Mouse (Mus musculus) heart, embryonic 12.5 days (tissue): ENCODE data around the gene Reps2. TPM values are rescaled to one million over a fixed set of nuclear protein-coding genes. Genes with fewer than 3 reads are reported as not detected.

Experiments used
- ATAC-seq: fragments of 200-750 bp; cut with Nextera tagmentation; 2 replicates; pipeline ENCODE4 v1.8.0; 2017; ENCODE audit warnings: moderate TSS enrichment, moderate library complexity; ENCODE audit not compliant: insufficient number of reproducible peaks, low FRiP score
- H3K27ac ChIP-seq: fragments of 300-500 bp; sonication (generic); 2 replicates; pipeline ENCODE4 v1.5.1; 2016; ENCODE audit warnings: mild to moderate bottlenecking, moderate library complexity; ENCODE audit not compliant: poor library complexity, severe bottlenecking
- H3K27me3 ChIP-seq: fragments of 300-500 bp; sonication (generic); replicated peaks from 2 replicates; pipeline ENCODE4 v1.6.1; 2016; ENCODE audit warnings: mild to moderate bottlenecking, moderate library complexity
- H3K36me3 ChIP-seq: fragments of 300-500 bp; sonication (generic); 2 replicates; pipeline ENCODE4 v1.6.1; 2016; ENCODE audit warnings: mild to moderate bottlenecking, moderate library complexity
- H3K4me1 ChIP-seq: fragments of 300-500 bp; sonication (generic); replicated peaks from 2 replicates; pipeline ENCODE4 v1.6.1; 2016; ENCODE audit warnings: mild to moderate bottlenecking
- H3K4me2 ChIP-seq: fragments of 300-500 bp; sonication (generic); 2 replicates; pipeline ENCODE4 v1.6.1; 2016; ENCODE audit warnings: mild to moderate bottlenecking, moderate library complexity
- H3K4me3 ChIP-seq: fragments of 300-500 bp; sonication (generic); 2 replicates; pipeline ENCODE4 v1.5.1; 2016; ENCODE audit warnings: mild to moderate bottlenecking
- H3K9ac ChIP-seq: fragments of 300-500 bp; sonication (generic); 2 replicates; pipeline ENCODE4 v1.6.1; 2016; ENCODE audit warnings: mild to moderate bottlenecking, moderate library complexity
- H3K9me3 ChIP-seq: fragments of 300-500 bp; sonication (generic); replicated peaks from 2 replicates; pipeline ENCODE4 v1.6.1; 2016; ENCODE audit warnings: mild to moderate bottlenecking, moderate library complexity
- WGBS: fragments of 180-500 bp; shearing (Covaris S2); methylation state at CpG from one replicate; pipeline ENCODE4 v1.1.7; 2016; 5-methylcytosine and 5-hydroxymethylcytosine counted together
- polyA plus RNA-seq: library from polyadenylated mRNA; unstranded; fragments of >200 nt; fragmentation: Nextera tagmentation; extraction: Ambion mirVana; gene quantifications from 2 replicates; pipeline ENCODE4 v1.2.1, GENCODE M21; 2016

Gene Reps2
- polyA plus RNA-seq, 1 experiment from 2014 or later: 0.52 TPM

- Histone ChIP-seq H3K9me3 (no peaks in the 10 kb centered on the region), H3K27ac (no peak overlapping the region), H3K4me3 (no peak overlapping the region), H3K4me1 (no peaks in the 10 kb centered on the region), H3K36me3 (no peaks in the 10 kb centered on the region), H3K4me2 (no peak overlapping the region), H3K27me3 (no peaks in the 10 kb centered on the region), H3K9ac (no peak overlapping the region)
- ATAC-seq: no peak
Observed at GRCm38 (mm10) chrX:162487734-162488133, 155.7 kb downstream of the Reps2 start.

- Histone ChIP-seq H3K4me3 (no peak overlapping the region), H3K9me3 (no peaks in the 10 kb centered on the region), H3K4me2 (no peak overlapping the region), H3K36me3 (no peaks in the 10 kb centered on the region), H3K27ac (no peak overlapping the region), H3K9ac (no peak overlapping the region), H3K4me1 (0 out of 2 replicates have a peak, but pooled peaks cover 2% of the 10 kb centered on the region), H3K27me3 (no peaks in the 10 kb centered on the region)
- WGBS: 53% methylated on average over 3 of the region's 3 CpGs
- 0 out of 2 replicates have a peak, but pooled peaks have one; percentile 55 for ATAC-seq
Observed at GRCm38 (mm10) chrX:162470213-162470612, 173.2 kb downstream of the Reps2 start.

DNA sequence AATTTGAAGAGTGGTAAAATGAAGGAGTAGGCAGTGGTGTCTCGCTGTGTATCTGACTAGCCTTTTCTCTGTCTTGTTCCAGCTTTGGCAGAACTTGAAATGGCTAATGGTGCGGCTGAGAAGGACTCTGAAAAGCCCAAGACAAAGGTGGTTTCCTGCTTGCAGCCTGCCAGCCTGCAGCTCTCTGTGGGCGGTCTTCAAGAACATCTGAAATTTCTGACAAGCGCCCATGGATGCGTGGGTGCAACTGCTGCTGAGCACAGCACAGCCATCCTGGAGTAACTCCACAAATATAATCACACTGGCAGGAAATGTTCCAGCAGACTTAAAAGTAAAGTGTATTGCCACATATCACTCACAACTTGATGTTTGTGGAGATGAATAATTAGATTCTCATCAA lies 181.3 kb downstream of the Reps2 start:
- H3K27ac ChIP-seq: no peak overlapping the region
- no peaks in the 10 kb centered on the region for H3K4me1 ChIP-seq
- H3K36me3 ChIP-seq: no peaks in the 10 kb centered on the region
- H3K27me3 ChIP-seq: no peaks in the 10 kb centered on the region
- H3K4me2 ChIP-seq: no peak overlapping the region
- no peaks in the 10 kb centered on the region for H3K9me3 ChIP-seq
- no peak overlapping the region for H3K9ac ChIP-seq
- 58% methylated on average over 5 of the region's 5 CpGs for WGBS
- no peak overlapping the region for H3K4me3 ChIP-seq
- ATAC-seq: no peak

DNA sequence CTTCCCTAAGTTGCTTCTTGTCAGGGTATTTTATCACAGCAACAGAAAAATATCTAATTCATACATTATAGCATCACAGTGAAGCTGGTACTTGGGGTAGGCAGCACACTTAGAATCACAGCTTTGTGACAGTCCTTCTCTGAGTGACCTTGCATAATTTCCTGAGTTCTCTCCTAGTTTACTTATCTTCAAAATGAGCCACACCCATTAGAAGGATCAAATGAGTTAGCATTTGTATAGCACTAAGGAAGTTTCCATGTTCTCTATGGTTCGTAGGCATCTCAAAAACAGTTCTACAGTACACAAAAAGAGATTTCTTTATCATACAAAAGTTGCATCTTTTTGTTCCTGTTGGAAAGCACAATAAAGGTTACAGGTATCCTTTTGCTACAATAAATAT lies 187.0 kb downstream of the Reps2 start:
- 70% methylated on average over 1 of the region's 1 CpGs for WGBS
- H3K36me3 ChIP-seq: no peaks in the 10 kb centered on the region
- H3K27ac ChIP-seq: no peak overlapping the region
- no peaks in the 10 kb centered on the region for H3K4me1 ChIP-seq
- no peaks in the 10 kb centered on the region for H3K9me3 ChIP-seq
- H3K4me3 ChIP-seq: no peak overlapping the region
- ATAC-seq: no peak
- H3K9ac ChIP-seq: no peak overlapping the region
- no peak overlapping the region for H3K4me2 ChIP-seq
- H3K27me3 ChIP-seq: no peaks in the 10 kb centered on the region

DNA sequence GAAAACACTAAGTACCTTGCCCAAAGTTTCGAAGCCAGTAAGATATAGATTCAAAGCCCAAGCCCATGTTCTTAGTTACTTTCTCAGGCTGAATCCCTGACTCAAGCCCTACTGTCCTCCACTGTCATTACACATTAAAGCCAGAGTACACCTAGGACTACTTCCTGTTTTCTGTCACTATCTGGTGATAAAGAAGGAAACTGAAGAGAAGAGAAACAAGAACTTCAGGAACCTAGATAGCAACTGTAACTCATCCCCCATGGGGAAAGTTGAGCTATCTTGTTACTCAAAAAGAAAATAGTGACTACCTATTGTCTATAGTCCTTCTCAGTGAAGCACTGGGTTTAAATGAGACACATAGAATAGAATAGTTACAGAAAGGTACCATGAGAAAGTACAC lies 188.1 kb downstream of the Reps2 start:
- H3K4me3 ChIP-seq: no peak overlapping the region
- H3K27ac ChIP-seq: no peak overlapping the region
- 78% methylated on average over 1 of the region's 1 CpGs for WGBS
- H3K36me3 ChIP-seq: no peaks in the 10 kb centered on the region
- ATAC-seq: no peak
- no peaks in the 10 kb centered on the region for H3K9me3 ChIP-seq
- H3K4me2 ChIP-seq: no peak overlapping the region
- no peak overlapping the region for H3K9ac ChIP-seq
- H3K4me1 ChIP-seq: no peaks in the 10 kb centered on the region
- no peaks in the 10 kb centered on the region for H3K27me3 ChIP-seq

DNA sequence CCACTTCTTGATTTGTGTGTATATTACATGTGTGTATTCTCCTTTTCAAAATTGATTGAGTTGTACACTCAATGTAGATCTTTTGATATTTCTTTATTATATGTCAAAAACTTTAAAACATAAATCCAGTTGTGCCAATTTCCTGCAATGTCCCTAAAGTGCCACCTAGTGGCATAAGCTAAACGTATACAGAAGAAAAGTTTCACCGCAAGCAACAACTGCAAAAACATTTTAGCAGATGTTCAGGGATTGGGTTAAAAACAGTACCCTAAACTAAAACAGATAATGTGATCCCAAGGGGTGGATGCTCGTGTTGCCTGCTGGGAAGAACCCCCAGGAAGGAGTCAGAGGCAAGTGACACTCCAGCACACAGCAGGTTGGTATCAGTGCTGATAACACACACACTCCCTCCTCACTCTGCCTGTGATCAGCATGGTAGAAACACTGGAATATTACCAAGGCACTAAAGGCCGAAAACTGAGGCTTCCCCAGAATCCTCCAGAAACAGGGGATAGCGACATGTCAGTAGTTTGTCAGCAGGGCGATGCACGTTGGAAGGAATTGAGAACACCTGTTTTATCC lies 189.5 kb downstream of the Reps2 start:
- H3K4me2 ChIP-seq: no peak overlapping the region
- no peak overlapping the region for H3K9ac ChIP-seq
- no peak for ATAC-seq
- no peaks in the 10 kb centered on the region for H3K4me1 ChIP-seq
- H3K4me3 ChIP-seq: no peak overlapping the region
- WGBS: 46% methylated on average over 7 of the region's 7 CpGs
- H3K27ac ChIP-seq: no peak overlapping the region
- H3K36me3 ChIP-seq: no peaks in the 10 kb centered on the region
- H3K27me3 ChIP-seq: no peaks in the 10 kb centered on the region
- H3K9me3 ChIP-seq: no peaks in the 10 kb centered on the region

DNA sequence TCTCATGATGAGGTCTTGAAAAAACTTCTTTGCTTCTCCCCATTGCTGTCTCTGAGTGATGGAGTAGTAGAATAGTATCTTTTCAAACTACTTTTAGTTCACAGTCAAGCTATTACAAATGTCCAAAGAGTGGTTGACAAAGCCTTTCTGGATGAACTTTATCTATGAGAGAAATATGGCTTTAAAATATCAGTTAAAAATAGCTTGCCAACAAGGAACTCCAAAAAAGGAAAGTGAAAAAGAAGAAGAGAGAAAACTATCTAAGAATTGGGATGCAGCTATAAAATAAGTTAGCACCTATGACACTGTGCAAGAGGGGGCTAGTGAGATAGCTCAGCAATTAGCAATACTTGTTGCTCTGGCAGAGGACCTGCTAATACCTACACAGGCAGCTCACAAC lies 190.8 kb downstream of the Reps2 start:
- Histone ChIP-seq H3K9ac (no peak overlapping the region), H3K9me3 (no peaks in the 10 kb centered on the region), H3K36me3 (no peaks in the 10 kb centered on the region), H3K4me1 (no peaks in the 10 kb centered on the region), H3K27me3 (no peaks in the 10 kb centered on the region), H3K4me3 (no peak overlapping the region), H3K4me2 (no peak overlapping the region), H3K27ac (no peak overlapping the region)
- no peak for ATAC-seq

DNA sequence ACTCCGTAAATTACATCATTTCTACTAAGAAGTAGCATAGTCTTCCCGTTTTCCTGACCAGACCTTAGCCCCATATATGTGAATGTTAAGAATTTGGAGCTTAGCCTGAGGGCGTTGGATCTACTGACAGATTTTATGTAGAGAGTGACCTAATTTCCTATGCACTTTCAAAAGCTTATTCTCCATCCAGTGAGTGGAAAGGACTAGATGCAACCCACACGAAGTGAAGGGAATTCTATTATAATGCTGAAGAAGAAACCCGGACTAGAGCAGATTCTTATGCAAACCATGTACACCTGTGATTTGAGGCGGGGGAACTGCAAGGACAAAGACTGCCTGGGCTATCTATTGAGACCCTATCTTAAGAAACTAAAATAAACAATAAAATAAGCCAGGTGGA lies 195.5 kb downstream of the Reps2 start:
- no peaks in the 10 kb centered on the region for H3K4me1 ChIP-seq
- H3K9ac ChIP-seq: no peak overlapping the region
- no peak overlapping the region for H3K4me3 ChIP-seq
- peaks cover 3% of the 10 kb centered on the region; the same call in 1 of the 2 replicates for H3K27me3 ChIP-seq
- H3K27ac ChIP-seq: no peak overlapping the region
- no peaks in the 10 kb centered on the region for H3K9me3 ChIP-seq
- no peak overlapping the region for H3K4me2 ChIP-seq
- no peak for ATAC-seq
- WGBS: 74% methylated on average over 6 of the region's 6 CpGs
- H3K36me3 ChIP-seq: no peaks in the 10 kb centered on the region

- WGBS: 67% methylated on average over 2 of the region's 2 CpGs
- Histone ChIP-seq H3K4me3 (no peak overlapping the region), H3K4me1 (no peaks in the 10 kb centered on the region), H3K27me3 (peaks cover 3% of the 10 kb centered on the region; the same call in 1 of the 2 replicates), H3K36me3 (no peaks in the 10 kb centered on the region), H3K9me3 (no peaks in the 10 kb centered on the region), H3K27ac (no peak overlapping the region), H3K4me2 (no peak overlapping the region), H3K9ac (no peak overlapping the region)
- no peak for ATAC-seq
Observed at GRCm38 (mm10) chrX:162446678-162447318, 196.7 kb downstream of the Reps2 start.

- no peak for ATAC-seq
Observed at GRCm38 (mm10) chrX:162443387-162443786, 200.1 kb downstream of the Reps2 start.

DNA sequence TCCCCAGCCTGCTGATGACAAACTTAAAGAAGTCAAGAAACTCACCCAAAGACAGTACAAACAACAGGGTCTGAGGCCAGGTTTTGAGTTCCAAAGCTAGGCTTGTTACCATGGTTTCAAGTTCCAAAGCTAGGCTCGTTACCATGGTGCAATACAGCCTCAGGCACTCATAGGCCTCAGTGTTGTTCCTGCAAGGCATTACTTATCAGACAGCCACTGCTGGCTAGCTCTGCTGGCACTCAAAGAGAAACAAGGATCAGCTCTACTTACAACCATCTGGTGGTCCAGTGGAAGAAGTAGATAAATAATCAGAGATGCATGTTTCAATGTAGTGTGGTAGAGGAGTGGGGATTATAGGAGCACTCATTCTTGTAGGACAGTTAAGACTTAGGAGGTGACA lies 200.5 kb downstream of the Reps2 start:
- Histone ChIP-seq H3K36me3 (no peaks in the 10 kb centered on the region), H3K4me1 (no peaks in the 10 kb centered on the region), H3K9me3 (no peaks in the 10 kb centered on the region), H3K27me3 (peaks cover 3% of the 10 kb centered on the region; the same call in 1 of the 2 replicates), H3K4me2 (no peak overlapping the region), H3K4me3 (no peak overlapping the region), H3K9ac (no peak overlapping the region), H3K27ac (no peak overlapping the region)
- ATAC-seq: no peak
- 41% methylated on average over 1 of the region's 1 CpGs for WGBS

More at GRCm38 (mm10) chrX:162443387-162443786, 200.1 kb downstream of the Reps2 start:
- no peak overlapping the region for H3K27ac ChIP-seq
- H3K4me3 ChIP-seq: no peak overlapping the region
- H3K27me3 ChIP-seq: peaks cover 3% of the 10 kb centered on the region; the same call in 1 of the 2 replicates
- H3K4me2 ChIP-seq: no peak overlapping the region
- H3K4me1 ChIP-seq: no peaks in the 10 kb centered on the region
- H3K36me3 ChIP-seq: no peaks in the 10 kb centered on the region
- 58% methylated on average over 1 of the region's 1 CpGs for WGBS
- no peaks in the 10 kb centered on the region for H3K9me3 ChIP-seq
- no peak overlapping the region for H3K9ac ChIP-seq
